ENCODE assay signal across 9 mouse cellular contexts in the genomic region with DNA sequence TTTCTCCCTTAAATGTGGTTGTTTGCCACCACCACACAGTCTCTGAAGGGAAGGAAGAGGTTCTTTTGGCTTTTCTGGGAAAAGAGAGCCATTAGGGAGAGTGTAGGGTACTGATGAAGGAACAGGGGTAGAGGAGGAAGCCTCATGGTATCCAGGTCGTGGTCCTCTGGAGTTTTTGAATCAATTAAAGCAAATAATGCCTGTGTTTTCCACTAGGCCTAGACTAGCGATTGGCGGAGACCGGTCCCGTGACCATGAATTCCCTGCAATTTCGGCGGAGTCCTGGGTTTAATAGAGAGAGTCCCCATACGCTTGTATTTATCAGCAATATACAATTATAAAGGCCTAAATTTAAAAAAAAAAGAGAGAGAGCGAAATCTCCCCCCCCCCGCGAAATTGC. TPM values are rescaled to one million over a fixed set of nuclear protein-coding genes. Genes with fewer than 3 reads are reported as not detected.
DNase-seq lines count a peak whose midpoint lies in the region; ATAC-seq and TF ChIP-seq lines count a peak whose summit lies in the region.
"Had no signal": no experiment of that assay in that cellular context is flagged by ENCODE, and none has a peak within 500 bp of the region (broad histone marks: within the 10 kb centered on the region; RNA-seq: fewer than 3 reads in every experiment).

No protein-coding gene starts in this region.

- peaks cover 19% of the 10 kb centered on the region for H3K4me1 ChIP-seq in heart, embryonic 12.5 days (replicated peaks)
- peaks cover 21% of the 10 kb centered on the region for H3K4me1 ChIP-seq in kidney, adult 2 months (ENCODE audit: control insufficient read depth, insufficient read depth, low read length)
- H3K4me1 ChIP-seq in neural tube, embryonic 12.5 days = peaks cover 50% of the 10 kb centered on the region

- DNase-seq in heart, postnatal 4 days = no peak
- DNase-seq in embryo, embryonic 11 days = peak; percentile 80
- DNase-seq in kidney, adult 2 months = peak; percentile 77
- DNase-seq in cerebellum, adult 9-10 months = no peak
- DNase-seq in thymus, postnatal 36 days = no peak
- DNase-seq in cerebellum, postnatal 25 days = no peak

- TF ChIP-seq CTCF in kidney, adult 2 months (conservative IDR thresholded peaks at IDR 0.05; ENCODE audit: insufficient read depth, insufficient read length, low read depth, low read length) = no peak

- no peak for ATAC-seq in heart, embryonic 12.5 days (ENCODE audit: insufficient number of reproducible peaks, low FRiP score)
- ATAC-seq in neural tube, embryonic 12.5 days (ENCODE audit: low FRiP score, low read depth) = no peak
- ATAC-seq: forebrain, embryonic 15.5 days had no signal

- H3K9ac ChIP-seq in heart, embryonic 12.5 days = no peak overlapping the region
- peak overlapping the region; percentile 100 for H3K9ac ChIP-seq in neural tube, embryonic 12.5 days
- H3K9ac ChIP-seq: forebrain, embryonic 15.5 days had no signal

- TF ChIP-seq POLR2A in kidney, adult 2 months (IDR thresholded peaks at IDR 0.05; ENCODE audit: low read depth, low read length) = no peak

- no peak overlapping the region for H3K27ac ChIP-seq in heart, embryonic 12.5 days (ENCODE audit: poor library complexity, severe bottlenecking)
- H3K27ac ChIP-seq in kidney, adult 2 months (ENCODE audit: insufficient read depth, low read depth, low read length) = peak overlapping the region; percentile 88
- peak overlapping the region; percentile 96 for H3K27ac ChIP-seq in neural tube, embryonic 12.5 days
- H3K27ac ChIP-seq: forebrain, embryonic 15.5 days had no signal

- H3K4me2 ChIP-seq in heart, embryonic 12.5 days = peak overlapping the region; percentile 72
- peak overlapping the region; percentile 93 for H3K4me2 ChIP-seq in neural tube, embryonic 12.5 days (replicated peaks)
- H3K4me2 ChIP-seq: forebrain, embryonic 15.5 days had no signal

- H3K4me3 ChIP-seq in heart, embryonic 12.5 days = peak overlapping the region; percentile 55; the same call in 1 of the 2 replicates
- H3K4me3 ChIP-seq in kidney, adult 2 months (ENCODE audit: insufficient read depth, low read depth, low read length) = peak overlapping the region; percentile 97; the same call in 1 of the 2 replicates
- H3K4me3 ChIP-seq in neural tube, embryonic 12.5 days = peak overlapping the region; percentile 99
- H3K4me3 ChIP-seq: forebrain, embryonic 15.5 days had no signal

- no peaks in the 10 kb centered on the region for H3K9me3 ChIP-seq in heart, embryonic 12.5 days (replicated peaks)
- no peaks in the 10 kb centered on the region for H3K9me3 ChIP-seq in neural tube, embryonic 12.5 days
- H3K9me3 ChIP-seq: forebrain, embryonic 15.5 days had no signal

- peaks cover 82% of the 10 kb centered on the region for H3K27me3 ChIP-seq in heart, embryonic 12.5 days (replicated peaks)
- no peaks in the 10 kb centered on the region for H3K27me3 ChIP-seq in kidney, adult 2 months (replicated peaks; ENCODE audit: control insufficient read depth, insufficient read depth, low read length)
- no peaks in the 10 kb centered on the region for H3K27me3 ChIP-seq in neural tube, embryonic 12.5 days (replicated peaks)

- WGBS in heart, embryonic 12.5 days = 17% methylated on average over 11 of the region's 11 CpGs
- WGBS in kidney, adult 2 months = 11% methylated on average over 11 of the region's 11 CpGs
- WGBS in neural tube, embryonic 12.5 days = 2% methylated on average over 11 of the region's 11 CpGs

- H3K36me3 ChIP-seq in heart, embryonic 12.5 days = no peaks in the 10 kb centered on the region
- H3K36me3 ChIP-seq in kidney, adult 2 months (ENCODE audit: control insufficient read depth, insufficient read depth, low read length) = no peaks in the 10 kb centered on the region
- peaks cover 12% of the 10 kb centered on the region for H3K36me3 ChIP-seq in neural tube, embryonic 12.5 days
- H3K36me3 ChIP-seq: forebrain, embryonic 15.5 days had no signal

RNA-seq across cellular contexts. Expression of a gene that starts 1.0 kb away (rescaled TPM):
- polyA plus RNA-seq in heart, embryonic 12.5 days (2016; fragmentation: Nextera tagmentation; extraction: Ambion mirVana) = 4.0 TPM in 2 replicates
- 1 to 10 TPM; 1.3 to 2.2 TPM for total RNA-seq in heart, postnatal 4 days (2021)
- 22.8 and 28.4 TPM in 2 replicates for polyA plus RNA-seq in kidney, adult 2 months (2012; rRNA removed)
- polyA plus RNA-seq in neural tube, embryonic 12.5 days (2016; fragmentation: Nextera tagmentation; extraction: Ambion mirVana) = 109 and 119 TPM in 2 replicates
- polyA plus RNA-seq: forebrain, embryonic 15.5 days had no signal

RNA-seq across cellular contexts. Expression of a gene that starts 14.2 kb away (rescaled TPM):
- polyA plus RNA-seq in heart, embryonic 12.5 days (2016; fragmentation: Nextera tagmentation; extraction: Ambion mirVana) = not detected in 2 replicates
- total RNA-seq in heart, postnatal 4 days (2021) = not detected
- polyA plus RNA-seq in kidney, adult 2 months (2012; rRNA removed) = not detected in 2 replicates
- 8.1 and 8.8 TPM in 2 replicates for polyA plus RNA-seq in neural tube, embryonic 12.5 days (2016; fragmentation: Nextera tagmentation; extraction: Ambion mirVana)
- polyA plus RNA-seq: forebrain, embryonic 15.5 days had no signal

RNA-seq across cellular contexts. Expression of a gene that starts 28.2 kb away (rescaled TPM):
- polyA plus RNA-seq in heart, embryonic 12.5 days (2016; fragmentation: Nextera tagmentation; extraction: Ambion mirVana) = 0.45 and 0.86 TPM in 2 replicates
- 1 to 10 TPM; 1.4 to 1.5 TPM for total RNA-seq in heart, postnatal 4 days (2021)
- polyA plus RNA-seq in kidney, adult 2 months (2012; rRNA removed) = 10.1 and 14.1 TPM in 2 replicates
- 21.2 and 26.5 TPM in 2 replicates for polyA plus RNA-seq in neural tube, embryonic 12.5 days (2016; fragmentation: Nextera tagmentation; extraction: Ambion mirVana)
- polyA plus RNA-seq: forebrain, embryonic 15.5 days had no signal

RNA-seq across cellular contexts. Expression of a gene that starts 33.2 kb away (rescaled TPM):
- 0.19 and 0.32 TPM in 2 replicates for polyA plus RNA-seq in heart, embryonic 12.5 days (2016; fragmentation: Nextera tagmentation; extraction: Ambion mirVana)
- 1 to 10 TPM in 1 of 2 experiments, under 1 TPM in 1; 0.74 to 1.0 TPM for total RNA-seq in heart, postnatal 4 days (2021)
- polyA plus RNA-seq in kidney, adult 2 months (2012; rRNA removed) = 12.6 and 14.6 TPM in 2 replicates
- 10.2 and 15.1 TPM in 2 replicates for polyA plus RNA-seq in neural tube, embryonic 12.5 days (2016; fragmentation: Nextera tagmentation; extraction: Ambion mirVana)
- polyA plus RNA-seq: forebrain, embryonic 15.5 days had no signal

RNA-seq across cellular contexts. Expression of a gene that starts 48.2 kb away (rescaled TPM):
- polyA plus RNA-seq in heart, embryonic 12.5 days (2016; fragmentation: Nextera tagmentation; extraction: Ambion mirVana) = 0.14 and 1.9 TPM in 2 replicates
- under 1 TPM in 1 of 2 experiments, not detected in 1; 0.32 TPM for total RNA-seq in heart, postnatal 4 days (2021)
- 7.7 and 8.4 TPM in 2 replicates for polyA plus RNA-seq in kidney, adult 2 months (2012; rRNA removed)
- 79.2 and 94.7 TPM in 2 replicates for polyA plus RNA-seq in neural tube, embryonic 12.5 days (2016; fragmentation: Nextera tagmentation; extraction: Ambion mirVana)
- polyA plus RNA-seq: forebrain, embryonic 15.5 days had no signal

Comparison
In these comparisons a context has a peak if more than half of its experiments do, and no peak if none do; other contexts are left out.
1. DNase-seq: peak in embryo, embryonic 11 days (single experiment) and kidney, adult 2 months (single experiment); none in heart, postnatal 4 days (single experiment), cerebellum, adult 9-10 months (single experiment), thymus, postnatal 36 days (0 of 2) and cerebellum, postnatal 25 days (0 of 2).
2. Peak in every context shown above with its lines, with median percentiles within 50 percentile points of each other: H3K4me3 ChIP-seq.